Mouse (Mus musculus) lung, adult 18-20 months (tissue): ENCODE measurements at regions not wholly inside any gene's neighbourhood (a gene's known extent, or its start where the extent isn't known, plus 50 kb on each side); places are given as distances from the start of the nearest gene placed in this dataset.

ENCODE experiments used
- DNase-seq, 2 experiments: peaks; one replicate each; pipeline ENCODE4 v3.0.0; 2022; ENCODE audit warnings: mixed read lengths in 2 of 2

- peak; percentile 79 to 87 for DNase-seq
Observed at GRCm38 (mm10) chr10:98857395-98857794, 56.8 kb upstream of the Atp2b1 start.

- no peak for DNase-seq
Observed at GRCm38 (mm10) chr10:98861521-98861920, 52.7 kb upstream of the Atp2b1 start.

GRCm38 (mm10) chr10:98862712-98863111 is 51.5 kb upstream of the Atp2b1 start:
- DNase-seq, result no peak

GRCm38 (mm10) chr10:98864384-98864783 is 49.8 kb upstream of the Atp2b1 start:
- DNase-seq, result no peak
